Mouse (Mus musculus): ENCODE results near the gene Tcp11l2. TPM values are rescaled to one million over a fixed set of nuclear protein-coding genes. Genes with fewer than 3 reads are reported as not detected.
A peak's percentile ranks its signal among the peaks of the same experiment; 100 is the strongest.

Tcp11l2 gene
- polyA plus RNA-seq, 1 experiment from 2014 or later = 15.2 TPM

DNA sequence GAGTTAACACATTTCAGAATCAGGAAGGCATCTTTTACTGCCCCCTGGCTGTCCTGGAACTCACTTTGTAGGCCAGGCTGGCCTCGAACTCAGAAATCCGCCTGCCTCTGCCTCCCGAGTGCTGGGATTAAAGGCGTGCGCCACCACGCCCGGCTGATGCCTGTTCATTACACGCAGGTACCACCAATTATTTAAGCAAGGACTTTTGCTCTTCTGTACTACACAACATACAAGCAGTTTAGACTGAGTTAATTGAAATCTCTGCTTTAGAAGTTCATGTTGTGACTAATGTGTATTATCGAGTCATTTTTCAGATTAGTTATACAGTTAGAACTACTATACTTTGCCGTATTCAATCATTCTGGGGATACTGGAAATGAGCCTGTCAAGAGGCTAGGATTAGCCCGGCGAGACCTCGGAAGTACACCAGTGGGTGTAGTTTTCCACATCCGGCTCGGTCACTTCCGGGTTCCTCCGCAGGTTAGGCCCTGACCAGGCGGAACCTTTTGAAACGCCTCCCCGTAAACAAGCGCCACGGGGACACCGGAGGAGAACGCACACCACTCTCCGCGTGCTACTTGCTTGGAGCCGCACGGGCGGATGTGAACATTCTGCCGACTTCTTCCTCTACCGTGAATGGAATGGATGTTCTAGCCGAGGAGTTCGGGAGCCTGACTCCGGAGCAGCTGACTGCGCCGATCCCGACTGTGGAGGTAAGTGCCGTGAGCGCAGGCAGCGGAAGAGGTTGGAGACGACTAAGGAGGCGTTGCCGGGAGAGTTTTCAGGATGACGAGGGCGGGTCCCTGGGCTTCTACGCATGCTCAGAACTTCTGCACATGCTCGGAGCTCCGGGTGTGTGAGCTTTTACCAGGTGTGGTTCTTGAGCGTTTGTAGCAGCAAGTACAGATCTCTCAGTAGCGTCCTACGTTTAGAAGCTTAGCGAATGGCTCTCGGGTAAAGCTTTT is 45.7 kb downstream of the Tcp11l2 start, which contains the start of gene Polr3b:
Gene Polr3b, plus strand, starts transcription at position 467 of the 965 bp plus-strand sequence.
- Histone ChIP-seq H3K27ac (ENCODE audit: low read depth, low read length) (peak within 1 kb of the TSS; percentile 95), H3K4me2 (peak within 1 kb of the TSS; percentile 82), H3K36me3 (ENCODE audit: control insufficient read depth, insufficient read depth, low read length) (no peaks in the 10 kb centered on the region), H3K4me3 (ENCODE audit: low read depth, low read length) (peak within 1 kb of the TSS; percentile 71), H3K9me3 (replicated peaks; ENCODE audit: control insufficient read depth, low read length) (no peaks in the 10 kb centered on the region), H3K9ac (ENCODE audit: low read depth, low read length) (peak within 1 kb of the TSS; percentile 75), H3K4me1 (ENCODE audit: control insufficient read depth, insufficient read depth, low read length) (peaks cover 3% of the 10 kb centered on the region; the same call in 1 of the 2 replicates), H3K27me3 (ENCODE audit: control insufficient read depth, insufficient read depth, low read length) (no peaks in the 10 kb centered on the region)
- 6% methylated on average over 53 of the region's 53 CpGs for WGBS (ENCODE audit: insufficient replicate concordance)
- peak; percentile 95 for ATAC-seq (replicated peaks; ENCODE audit: insufficient number of reproducible peaks, low FRiP score, low TSS enrichment)

DNA sequence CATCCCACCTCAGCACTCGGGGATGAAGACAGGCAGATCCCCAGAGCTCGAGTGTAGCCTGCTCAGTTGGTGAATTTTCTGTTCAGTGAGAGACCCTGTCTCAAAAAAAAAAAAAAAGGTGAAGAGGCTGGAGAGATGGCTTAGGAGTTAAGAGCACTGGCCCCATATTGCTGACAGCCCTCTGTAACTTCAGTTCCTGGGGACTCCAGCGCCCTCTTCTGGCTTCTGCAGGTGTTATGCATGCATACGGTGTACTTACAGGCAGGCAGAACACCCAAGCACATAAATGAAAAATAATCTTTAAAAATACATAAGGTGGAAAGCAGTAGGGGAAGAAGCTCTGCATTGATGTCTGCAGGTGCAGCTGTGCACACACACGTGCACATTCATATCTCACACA is 54.8 kb downstream of the Tcp11l2 start:
- no peak for ATAC-seq (replicated peaks; ENCODE audit: insufficient number of reproducible peaks, low FRiP score, low TSS enrichment)
- no peaks in the 10 kb centered on the region for H3K4me1 ChIP-seq (ENCODE audit: control insufficient read depth, insufficient read depth, low read length)
- H3K36me3 ChIP-seq (ENCODE audit: control insufficient read depth, insufficient read depth, low read length) = peaks cover 3% of the 10 kb centered on the region; the same call in 1 of the 2 replicates
- no peak overlapping the region for H3K4me3 ChIP-seq (ENCODE audit: low read depth, low read length)
- no peak overlapping the region for H3K9ac ChIP-seq (ENCODE audit: low read depth, low read length)
- no peak overlapping the region for H3K27ac ChIP-seq (ENCODE audit: low read depth, low read length)
- no peaks in the 10 kb centered on the region for H3K27me3 ChIP-seq (ENCODE audit: control insufficient read depth, insufficient read depth, low read length)
- WGBS (ENCODE audit: insufficient replicate concordance) = 58% methylated on average over 5 of the region's 5 CpGs
- no peak overlapping the region for H3K4me2 ChIP-seq
- H3K9me3 ChIP-seq (replicated peaks; ENCODE audit: control insufficient read depth, low read length) = no peaks in the 10 kb centered on the region

DNA sequence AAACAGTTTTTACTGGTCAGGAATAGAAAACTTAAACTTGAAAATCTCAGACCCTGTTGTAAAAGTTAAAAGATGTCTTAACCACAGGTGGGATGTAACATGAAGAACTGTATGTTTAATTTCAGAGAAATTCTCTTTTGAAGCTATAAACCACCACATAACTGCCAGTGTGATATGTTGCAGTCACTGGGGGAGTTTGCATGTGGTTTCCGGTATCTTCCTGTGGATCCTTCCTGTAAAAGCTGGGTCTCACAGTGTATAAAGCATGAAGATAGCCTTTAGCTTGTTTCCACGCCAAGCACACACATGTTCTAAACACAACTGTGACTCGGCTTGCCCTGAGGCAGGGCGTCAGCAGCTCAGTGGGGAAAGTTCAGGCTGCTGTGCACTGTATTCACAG is 55.6 kb downstream of the Tcp11l2 start:
- no peaks in the 10 kb centered on the region for H3K27me3 ChIP-seq (ENCODE audit: control insufficient read depth, insufficient read depth, low read length)
- H3K4me2 ChIP-seq = no peak overlapping the region
- no peak overlapping the region for H3K9ac ChIP-seq (ENCODE audit: low read depth, low read length)
- no peaks in the 10 kb centered on the region for H3K9me3 ChIP-seq (replicated peaks; ENCODE audit: control insufficient read depth, low read length)
- no peaks in the 10 kb centered on the region for H3K4me1 ChIP-seq (ENCODE audit: control insufficient read depth, insufficient read depth, low read length)
- no peak overlapping the region for H3K4me3 ChIP-seq (ENCODE audit: low read depth, low read length)
- no peak overlapping the region for H3K27ac ChIP-seq (ENCODE audit: low read depth, low read length)
- peaks cover 6% of the 10 kb centered on the region for H3K36me3 ChIP-seq (ENCODE audit: control insufficient read depth, insufficient read depth, low read length)
- WGBS (ENCODE audit: insufficient replicate concordance) = 85% methylated on average over 4 of the region's 4 CpGs
- no peak for ATAC-seq (replicated peaks; ENCODE audit: insufficient number of reproducible peaks, low FRiP score, low TSS enrichment)

DNA sequence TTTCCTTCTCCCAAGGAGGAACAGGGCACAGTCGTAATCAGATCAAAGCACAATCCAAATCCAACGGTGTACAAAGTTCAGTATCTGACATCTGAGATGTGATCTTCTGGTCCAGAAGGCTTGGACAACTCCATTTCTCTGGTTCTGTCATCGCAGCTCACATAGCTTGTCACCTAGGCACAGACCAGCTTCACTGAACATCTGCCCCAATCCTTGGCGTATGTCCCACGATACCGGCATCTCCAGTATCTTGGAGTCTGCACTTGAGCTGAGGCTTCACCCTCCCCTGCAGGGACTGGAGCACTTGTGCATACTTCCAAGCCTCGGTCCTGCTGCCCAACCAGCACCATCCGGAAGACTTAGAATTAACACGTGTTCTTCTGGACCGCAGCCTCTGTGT is 60.2 kb downstream of the Tcp11l2 start:
- H3K36me3 ChIP-seq (ENCODE audit: control insufficient read depth, insufficient read depth, low read length) = peaks cover 8% of the 10 kb centered on the region
- 89% methylated on average over 10 of the region's 10 CpGs for WGBS (ENCODE audit: insufficient replicate concordance)

DNA sequence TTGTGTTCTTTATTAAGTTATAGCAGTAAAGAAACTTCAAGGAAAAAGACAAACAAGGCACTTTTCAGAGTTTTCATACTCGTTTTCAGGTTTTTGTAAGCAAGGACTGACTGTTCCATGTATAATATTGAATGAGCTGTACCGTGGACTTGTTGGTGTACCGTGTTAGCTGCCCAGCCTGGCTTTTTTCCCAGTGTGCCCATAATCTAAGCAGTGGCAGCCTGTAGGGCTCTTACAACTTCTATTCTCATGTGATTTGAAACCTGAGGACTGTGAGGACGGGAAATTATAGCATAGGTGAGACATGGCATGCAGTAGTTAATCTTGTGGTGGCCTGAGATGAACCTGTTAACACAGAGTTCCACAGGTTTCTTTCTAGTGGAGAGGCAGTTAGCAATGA is 62.0 kb downstream of the Tcp11l2 start:
- Histone ChIP-seq H3K36me3 (ENCODE audit: control insufficient read depth, insufficient read depth, low read length) (peaks cover 8% of the 10 kb centered on the region), H3K27ac (ENCODE audit: low read depth, low read length) (no peak overlapping the region), H3K27me3 (ENCODE audit: control insufficient read depth, insufficient read depth, low read length) (no peaks in the 10 kb centered on the region), H3K4me1 (ENCODE audit: control insufficient read depth, insufficient read depth, low read length) (no peaks in the 10 kb centered on the region), H3K9ac (ENCODE audit: low read depth, low read length) (no peak overlapping the region), H3K9me3 (replicated peaks; ENCODE audit: control insufficient read depth, low read length) (no peaks in the 10 kb centered on the region), H3K4me2 (no peak overlapping the region), H3K4me3 (ENCODE audit: low read depth, low read length) (no peak overlapping the region)
- 87% methylated on average over 4 of the region's 4 CpGs for WGBS (ENCODE audit: insufficient replicate concordance)
- no peak for ATAC-seq (replicated peaks; ENCODE audit: insufficient number of reproducible peaks, low FRiP score, low TSS enrichment)

More for the DNA sequence above, 60.2 kb downstream of the Tcp11l2 start:
- no peaks in the 10 kb centered on the region for H3K27me3 ChIP-seq (ENCODE audit: control insufficient read depth, insufficient read depth, low read length)
- no peaks in the 10 kb centered on the region for H3K9me3 ChIP-seq (replicated peaks; ENCODE audit: control insufficient read depth, low read length)
- no peak overlapping the region for H3K4me3 ChIP-seq (ENCODE audit: low read depth, low read length)
- no peak for ATAC-seq (replicated peaks; ENCODE audit: insufficient number of reproducible peaks, low FRiP score, low TSS enrichment)
- no peak overlapping the region for H3K27ac ChIP-seq (ENCODE audit: low read depth, low read length)
- H3K9ac ChIP-seq (ENCODE audit: low read depth, low read length) = no peak overlapping the region
- no peak overlapping the region for H3K4me2 ChIP-seq
- no peaks in the 10 kb centered on the region for H3K4me1 ChIP-seq (ENCODE audit: control insufficient read depth, insufficient read depth, low read length)

DNA sequence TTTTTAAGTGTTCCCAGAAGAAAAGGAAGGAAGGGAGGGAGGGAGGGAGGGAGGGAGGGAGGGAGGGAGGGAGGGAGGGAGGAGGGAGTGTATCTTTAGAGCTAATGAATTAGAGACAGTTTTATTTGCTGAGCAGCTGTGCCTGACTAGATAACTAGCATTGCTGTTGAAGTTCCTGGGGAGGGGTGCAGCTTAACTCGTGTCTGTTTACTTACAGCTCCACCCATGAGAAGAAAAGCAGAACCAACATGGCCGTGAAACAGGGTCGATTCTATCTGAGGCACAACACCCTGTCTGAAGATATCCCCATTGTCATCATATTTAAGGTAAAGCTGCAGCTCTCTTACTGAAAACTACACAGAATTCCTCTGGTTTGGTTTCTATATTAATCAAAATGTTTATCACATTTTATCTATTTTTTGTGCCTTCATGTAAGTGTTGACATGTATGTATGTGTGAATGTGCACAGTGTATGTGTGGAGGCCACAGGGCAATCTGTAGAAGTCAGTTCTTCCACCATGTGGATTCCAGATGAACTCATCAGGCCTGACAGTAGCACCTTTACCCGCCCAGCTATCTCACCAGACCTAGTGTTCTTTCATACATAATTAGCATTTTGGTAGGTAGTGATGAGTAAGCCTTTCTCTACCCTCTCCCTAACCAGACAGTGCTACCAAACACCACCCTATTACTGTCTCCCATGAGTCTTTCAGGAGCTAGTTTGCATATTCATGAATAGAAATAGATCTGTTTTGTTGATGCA is 63.3 kb downstream of the Tcp11l2 start:
- 59% methylated on average over 4 of the region's 4 CpGs for WGBS (ENCODE audit: insufficient replicate concordance)
- Histone ChIP-seq H3K4me1 (ENCODE audit: control insufficient read depth, insufficient read depth, low read length) (no peaks in the 10 kb centered on the region), H3K36me3 (ENCODE audit: control insufficient read depth, insufficient read depth, low read length) (peaks cover 8% of the 10 kb centered on the region), H3K9ac (ENCODE audit: low read depth, low read length) (no peak overlapping the region), H3K27ac (ENCODE audit: low read depth, low read length) (no peak overlapping the region), H3K27me3 (ENCODE audit: control insufficient read depth, insufficient read depth, low read length) (no peaks in the 10 kb centered on the region), H3K4me2 (no peak overlapping the region), H3K4me3 (ENCODE audit: low read depth, low read length) (no peak overlapping the region), H3K9me3 (replicated peaks; ENCODE audit: control insufficient read depth, low read length) (no peaks in the 10 kb centered on the region)
- ATAC-seq (replicated peaks; ENCODE audit: insufficient number of reproducible peaks, low FRiP score, low TSS enrichment) = no peak

DNA sequence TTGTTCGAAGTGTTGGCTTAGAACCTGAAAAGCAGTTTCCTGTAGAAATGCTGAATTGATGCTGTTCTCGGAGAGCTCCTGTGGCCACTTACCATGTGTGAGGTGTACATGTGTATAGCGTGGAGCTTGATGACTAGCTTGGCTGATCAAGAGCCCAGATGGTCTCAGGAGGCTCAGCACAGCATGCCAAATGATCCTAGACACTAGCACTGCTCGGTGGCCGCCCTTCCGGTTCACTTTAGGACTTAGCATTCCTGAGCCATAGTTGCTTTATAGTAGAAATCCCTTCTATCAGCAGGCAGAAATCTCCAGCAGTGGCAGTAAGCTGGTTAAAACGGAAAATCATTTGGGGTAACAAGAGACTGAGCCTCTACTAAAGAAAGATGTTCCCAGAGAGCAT is 64.4 kb downstream of the Tcp11l2 start:
- H3K4me2 ChIP-seq = no peak overlapping the region

DNA sequence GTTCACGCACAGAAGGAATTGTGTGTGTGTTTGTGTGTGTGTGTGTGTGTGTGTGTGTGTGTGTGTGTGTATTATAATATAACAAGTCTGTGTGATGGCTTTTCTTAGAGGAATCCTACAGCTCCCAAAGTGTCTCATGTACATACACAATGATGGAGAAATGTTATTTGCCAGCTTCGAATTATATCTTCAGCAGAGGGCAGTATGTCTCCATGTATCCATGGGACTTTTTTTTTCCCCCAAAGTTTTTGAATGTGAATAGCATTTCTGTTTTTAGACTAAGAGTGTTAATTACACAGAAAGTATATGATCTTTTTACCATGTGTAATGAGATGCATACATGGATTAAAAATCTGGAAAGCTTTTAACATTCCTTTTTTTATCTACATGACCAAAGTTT is 65.2 kb downstream of the Tcp11l2 start:
- 82% methylated on average over 2 of the region's 2 CpGs for WGBS (ENCODE audit: insufficient replicate concordance)
- Histone ChIP-seq H3K4me3 (ENCODE audit: low read depth, low read length) (no peak overlapping the region), H3K4me1 (ENCODE audit: control insufficient read depth, insufficient read depth, low read length) (no peaks in the 10 kb centered on the region), H3K27me3 (ENCODE audit: control insufficient read depth, insufficient read depth, low read length) (no peaks in the 10 kb centered on the region), H3K4me2 (no peak overlapping the region), H3K9me3 (replicated peaks; ENCODE audit: control insufficient read depth, low read length) (no peaks in the 10 kb centered on the region), H3K27ac (ENCODE audit: low read depth, low read length) (no peak overlapping the region), H3K9ac (ENCODE audit: low read depth, low read length) (no peak overlapping the region), H3K36me3 (ENCODE audit: control insufficient read depth, insufficient read depth, low read length) (peaks cover 8% of the 10 kb centered on the region)
- ATAC-seq (replicated peaks; ENCODE audit: insufficient number of reproducible peaks, low FRiP score, low TSS enrichment) = no peak

More for the DNA sequence above, 64.4 kb downstream of the Tcp11l2 start:
- Histone ChIP-seq H3K4me1 (ENCODE audit: control insufficient read depth, insufficient read depth, low read length) (no peaks in the 10 kb centered on the region), H3K27me3 (ENCODE audit: control insufficient read depth, insufficient read depth, low read length) (no peaks in the 10 kb centered on the region), H3K9ac (ENCODE audit: low read depth, low read length) (no peak overlapping the region), H3K36me3 (ENCODE audit: control insufficient read depth, insufficient read depth, low read length) (peaks cover 8% of the 10 kb centered on the region), H3K9me3 (replicated peaks; ENCODE audit: control insufficient read depth, low read length) (no peaks in the 10 kb centered on the region), H3K4me3 (ENCODE audit: low read depth, low read length) (no peak overlapping the region), H3K27ac (ENCODE audit: low read depth, low read length) (no peak overlapping the region)
- ATAC-seq (replicated peaks; ENCODE audit: insufficient number of reproducible peaks, low FRiP score, low TSS enrichment) = no peak
- WGBS (ENCODE audit: insufficient replicate concordance) = 89% methylated on average over 7 of the region's 7 CpGs

All from heart, embryonic 11.5 days (tissue).